Mouse (Mus musculus) lung, postnatal 0 days (tissue): ENCODE measurements around the gene Mrps11. TPM values are rescaled to one million over a fixed set of nuclear protein-coding genes. Genes with fewer than 3 reads are reported as not detected.

Experiments used
- ATAC-seq: fragments of 200-750 bp; cut with Nextera tagmentation; 2 replicates; pipeline ENCODE4 v1.8.0; 2017; ENCODE audit warnings: moderate library complexity
- DNase-seq: peaks from one replicate; pipeline ENCODE4 v3.0.0-alpha.2; 2016; ENCODE audit warnings: low spot score
- H3K27ac ChIP-seq: fragments of 300-500 bp; sonication (generic); 2 replicates; pipeline ENCODE4 v1.5.1; 2014; ENCODE audit warnings: antibody characterized with exemption, mild to moderate bottlenecking, low read length, mixed read lengths
- H3K27me3 ChIP-seq: fragments of 300-500 bp; sonication (generic); replicated peaks from 2 replicates; pipeline ENCODE4 v1.6.1; 2014; ENCODE audit warnings: low read length, mixed read lengths; ENCODE audit not compliant: insufficient read depth
- H3K36me3 ChIP-seq: fragments of 300-500 bp; sonication (generic); 2 replicates; pipeline ENCODE4 v1.6.1; 2014; ENCODE audit warnings: low read length, mixed read lengths; ENCODE audit not compliant: insufficient read depth
- H3K4me1 ChIP-seq: fragments of 300-500 bp; sonication (generic); 2 replicates; pipeline ENCODE4 v1.6.1; 2014; ENCODE audit warnings: antibody characterized with exemption, low read depth, low read length, mixed read lengths; ENCODE audit not compliant: insufficient read depth
- H3K4me2 ChIP-seq: fragments of 300-500 bp; sonication (generic); replicated peaks from 2 replicates; pipeline ENCODE4 v1.6.1; 2014; ENCODE audit warnings: low read depth, mild to moderate bottlenecking, low read length, moderate library complexity, mixed read lengths
- H3K4me3 ChIP-seq: fragments of 300-500 bp; sonication (generic); 2 replicates; pipeline ENCODE4 v1.5.1; 2014; ENCODE audit warnings: low read depth, low read length
- H3K9ac ChIP-seq: fragments of 300-500 bp; sonication (generic); replicated peaks from 2 replicates; pipeline ENCODE4 v1.6.1; 2014; ENCODE audit warnings: low read depth, mild to moderate bottlenecking
- H3K9me3 ChIP-seq: fragments of 300-500 bp; sonication (generic); 2 replicates; pipeline ENCODE4 v1.6.1; 2016; ENCODE audit warnings: low read length, mixed read lengths
- CTCF ChIP-seq: IDR thresholded peaks from 2 replicates; pipeline ENCODE4 v1.5.1; 2016; ENCODE audit warnings: antibody characterized with exemption, mild to moderate bottlenecking
- EP300 ChIP-seq: IDR thresholded peaks from 2 replicates; pipeline ENCODE4 v1.6.1; 2016; ENCODE audit warnings: antibody characterized with exemption, mild to moderate bottlenecking, control low read depth
- WGBS: fragments of 180-500 bp; shearing (Covaris S2); extraction: QIAGEN DNeasy Blood & Tissue Kit; methylation state at CpG from one replicate; pipeline ENCODE4 v1.1.7; 2014; 5-methylcytosine and 5-hydroxymethylcytosine counted together
- polyA plus RNA-seq: library from polyadenylated mRNA; unstranded; fragments of >200 nt; fragmentation: Nextera tagmentation; extraction: Ambion mirVana; gene quantifications from 2 replicates; pipeline ENCODE4 v1.2.1, GENCODE M21; 2015

Gene Mrps11
- polyA plus RNA-seq, 1 experiment from 2014 or later: 46.4 TPM

GRCm38 (mm10) chr7:78791359-78792222 lies 8.7 kb downstream of the Mrps11 start:
- DNase-seq (peak; percentile 83), ATAC-seq (peak; percentile 60)
- 82% methylated on average over 15 of the region's 15 CpGs for WGBS
- Histone ChIP-seq H3K27ac (no peak overlapping the region), H3K36me3 (no peaks in the 10 kb centered on the region), H3K4me3 (no peak overlapping the region), H3K4me2 (no peak overlapping the region), H3K27me3 (no peaks in the 10 kb centered on the region), H3K9ac (no peak overlapping the region), H3K4me1 (no peaks in the 10 kb centered on the region), H3K9me3 (no peaks in the 10 kb centered on the region)
- no peak for TF ChIP-seq EP300
- TF ChIP-seq CTCF: peak; percentile 92

- Histone ChIP-seq H3K4me1 (no peaks in the 10 kb centered on the region), H3K4me3 (no peak overlapping the region), H3K4me2 (no peak overlapping the region), H3K27ac (no peak overlapping the region), H3K27me3 (no peaks in the 10 kb centered on the region), H3K9ac (no peak overlapping the region), H3K9me3 (no peaks in the 10 kb centered on the region), H3K36me3 (no peaks in the 10 kb centered on the region)
- TF ChIP-seq CTCF (no peak), EP300 (no peak)
- DNase-seq (no peak), ATAC-seq (no peak)
- WGBS: 70% methylated on average over 13 of the region's 13 CpGs
Measured at GRCm38 (mm10) chr7:78793895-78794570, 11.1 kb downstream of the Mrps11 start.

DNA sequence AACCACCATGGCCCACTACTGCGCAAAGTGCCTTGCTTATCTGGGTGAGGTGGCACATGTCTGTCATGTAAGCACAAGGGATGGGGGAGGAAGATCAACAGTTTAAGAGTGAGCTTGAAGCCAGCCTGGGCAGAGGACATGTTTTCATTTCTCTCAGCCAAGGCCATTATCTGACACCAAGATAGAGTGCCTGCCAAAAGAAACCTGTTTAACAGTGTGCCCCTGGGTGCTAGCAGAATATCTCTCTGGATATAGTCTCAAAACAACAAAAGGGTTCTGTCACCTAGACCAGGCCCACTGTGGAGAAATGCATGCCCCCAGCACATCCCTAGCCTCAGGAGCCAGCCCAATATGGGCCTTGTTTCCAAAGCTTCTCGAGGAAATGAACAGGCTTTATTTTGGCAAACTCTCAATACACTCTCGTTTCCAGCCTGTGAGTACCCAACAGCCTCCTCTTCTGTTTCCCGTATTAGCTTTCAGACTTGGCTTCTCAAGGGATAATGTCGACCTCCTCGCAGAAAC lies 11.7 kb downstream of the Mrps11 start:
- no peaks in the 10 kb centered on the region for H3K4me1 ChIP-seq
- H3K9ac ChIP-seq: no peak overlapping the region
- H3K27me3 ChIP-seq: no peaks in the 10 kb centered on the region
- H3K9me3 ChIP-seq: no peaks in the 10 kb centered on the region
- TF ChIP-seq CTCF (no peak), EP300 (no peak)
- DNase-seq: peak; percentile 22
- ATAC-seq: no peak
- H3K4me2 ChIP-seq: no peak overlapping the region
- no peaks in the 10 kb centered on the region for H3K36me3 ChIP-seq
- no peak overlapping the region for H3K27ac ChIP-seq
- H3K4me3 ChIP-seq: no peak overlapping the region
- WGBS: 65% methylated on average over 6 of the region's 6 CpGs

- no peaks in the 10 kb centered on the region for H3K36me3 ChIP-seq
- H3K9ac ChIP-seq: no peak overlapping the region
- no peaks in the 10 kb centered on the region for H3K27me3 ChIP-seq
- H3K27ac ChIP-seq: no peak overlapping the region
- WGBS: 76% methylated on average over 3 of the region's 3 CpGs
- no peaks in the 10 kb centered on the region for H3K4me1 ChIP-seq
- H3K4me3 ChIP-seq: no peak overlapping the region
- H3K9me3 ChIP-seq: no peaks in the 10 kb centered on the region
- no peak overlapping the region for H3K4me2 ChIP-seq
- no peak for TF ChIP-seq EP300
- TF ChIP-seq CTCF: no peak
- no peak for ATAC-seq
- DNase-seq: no peak
Measured at GRCm38 (mm10) chr7:78796624-78797023, 13.7 kb downstream of the Mrps11 start.

- Histone ChIP-seq H3K36me3 (no peaks in the 10 kb centered on the region), H3K4me3 (no peak overlapping the region), H3K9me3 (no peaks in the 10 kb centered on the region), H3K4me2 (no peak overlapping the region), H3K9ac (no peak overlapping the region), H3K4me1 (no peaks in the 10 kb centered on the region), H3K27ac (no peak overlapping the region), H3K27me3 (no peaks in the 10 kb centered on the region)
- TF ChIP-seq EP300: no peak
- no peak for TF ChIP-seq CTCF
- 60% methylated on average over 8 of the region's 9 CpGs for WGBS
- ATAC-seq (no peak), DNase-seq (no peak)
Measured at GRCm38 (mm10) chr7:78797843-78798455, 15.0 kb downstream of the Mrps11 start.
